Mouse (Mus musculus): ENCODE measurements around the gene Gm266. TPM values are rescaled to one million over a fixed set of nuclear protein-coding genes. Genes with fewer than 3 reads are reported as not detected.
A peak's percentile ranks its signal among the peaks of the same experiment; 100 is the strongest.

Gene Gm266
- polyA plus RNA-seq, 1 experiment, result 0.64 TPM

GRCm38 (mm10) chr12:111445161-111445889 lies 40.3 kb downstream of the Gm266 start:
- no peak for DNase-seq (ENCODE audit: low read depth in 1 of 2, low spot score in 2 of 2)
- Histone ChIP-seq H3K36me3 (ENCODE audit: control insufficient read depth, insufficient read depth, low read length) (no peaks in the 10 kb centered on the region), H3K27me3 (ENCODE audit: control insufficient read depth, insufficient read depth, low read length) (peaks cover 1% of the 10 kb centered on the region; the same call in 1 of the 2 replicates), H3K27ac (ENCODE audit: insufficient read depth, low read length) (no peak overlapping the region), H3K4me1 (ENCODE audit: control insufficient read depth, insufficient read depth, insufficient read length) (no peaks in the 10 kb centered on the region), H3K4me3 (ENCODE audit: extremely low read depth, insufficient read depth, insufficient read length) (no peak overlapping the region)
- WGBS, result 43% methylated on average over 52 of the region's 52 CpGs
- TF ChIP-seq POLR2A (IDR thresholded peaks at IDR 0.05; ENCODE audit: low read depth, low read length), result no peak
- no peak for TF ChIP-seq CTCF (IDR thresholded peaks at IDR 0.05; ENCODE audit: extremely low read depth, insufficient read depth, insufficient read length, insufficient replicate concordance)

GRCm38 (mm10) chr12:111443921-111444831 lies 41.4 kb downstream of the Gm266 start:
- Histone ChIP-seq H3K27me3 (ENCODE audit: control insufficient read depth, insufficient read depth, low read length) (peaks cover 1% of the 10 kb centered on the region; the same call in 1 of the 2 replicates), H3K36me3 (ENCODE audit: control insufficient read depth, insufficient read depth, low read length) (no peaks in the 10 kb centered on the region), H3K4me1 (ENCODE audit: control insufficient read depth, insufficient read depth, insufficient read length) (no peaks in the 10 kb centered on the region), H3K4me3 (ENCODE audit: extremely low read depth, insufficient read depth, insufficient read length) (peak overlapping the region; percentile 18), H3K27ac (ENCODE audit: insufficient read depth, low read length) (peak overlapping the region; percentile 10; the same call in 1 of the 2 replicates)
- no peak for DNase-seq (ENCODE audit: low read depth in 1 of 2, low spot score in 2 of 2)
- WGBS, result 45% methylated on average over 10 of the region's 10 CpGs
- TF ChIP-seq CTCF (IDR thresholded peaks at IDR 0.05; ENCODE audit: extremely low read depth, insufficient read depth, insufficient read length, insufficient replicate concordance) (no peak), POLR2A (IDR thresholded peaks at IDR 0.05; ENCODE audit: low read depth, low read length) (no peak)

- TF ChIP-seq CTCF (IDR thresholded peaks at IDR 0.05; ENCODE audit: extremely low read depth, insufficient read depth, insufficient read length, insufficient replicate concordance) (no peak), POLR2A (IDR thresholded peaks at IDR 0.05; ENCODE audit: low read depth, low read length) (no peak; the same call in 1 of the 2 replicates)
- peak overlapping the region; percentile 39 for H3K4me3 ChIP-seq (ENCODE audit: extremely low read depth, insufficient read depth, insufficient read length)
- no peak for DNase-seq (ENCODE audit: low read depth in 1 of 2, low spot score in 2 of 2)
- H3K36me3 ChIP-seq (ENCODE audit: control insufficient read depth, insufficient read depth, low read length), result no peaks in the 10 kb centered on the region
- H3K27me3 ChIP-seq (ENCODE audit: control insufficient read depth, insufficient read depth, low read length), result peaks cover 1% of the 10 kb centered on the region; the same call in 1 of the 2 replicates
- H3K4me1 ChIP-seq (ENCODE audit: control insufficient read depth, insufficient read depth, insufficient read length), result no peaks in the 10 kb centered on the region
- H3K27ac ChIP-seq (ENCODE audit: insufficient read depth, low read length), result peak overlapping the region; percentile 51
- 41% methylated on average over 15 of the region's 15 CpGs for WGBS
Observed at GRCm38 (mm10) chr12:111443011-111443870, 42.4 kb downstream of the Gm266 start.

GRCm38 (mm10) chr12:111442309-111443010 lies 43.2 kb downstream of the Gm266 start, which contains the start of gene Tnfaip2:
Tnfaip2 (plus strand) TSS chr12:111442469.
- Histone ChIP-seq H3K36me3 (ENCODE audit: control insufficient read depth, insufficient read depth, low read length) (no peaks in the 10 kb centered on the region), H3K4me1 (ENCODE audit: control insufficient read depth, insufficient read depth, insufficient read length) (no peaks in the 10 kb centered on the region), H3K27ac (ENCODE audit: insufficient read depth, low read length) (peak within 1 kb of the TSS; percentile 51), H3K4me3 (ENCODE audit: extremely low read depth, insufficient read depth, insufficient read length) (peak within 1 kb of the TSS; percentile 39), H3K27me3 (ENCODE audit: control insufficient read depth, insufficient read depth, low read length) (peaks cover 1% of the 10 kb centered on the region; the same call in 1 of the 2 replicates)
- DNase-seq (ENCODE audit: low read depth in 1 of 2, low spot score in 2 of 2), result peak in 1 of 2 experiments; percentile 18
- WGBS, result 3% methylated on average over 48 of the region's 48 CpGs
- TF ChIP-seq POLR2A (IDR thresholded peaks at IDR 0.05; ENCODE audit: low read depth, low read length), result peak; percentile 69
- TF ChIP-seq CTCF (IDR thresholded peaks at IDR 0.05; ENCODE audit: extremely low read depth, insufficient read depth, insufficient read length, insufficient replicate concordance), result no peak

DNA sequence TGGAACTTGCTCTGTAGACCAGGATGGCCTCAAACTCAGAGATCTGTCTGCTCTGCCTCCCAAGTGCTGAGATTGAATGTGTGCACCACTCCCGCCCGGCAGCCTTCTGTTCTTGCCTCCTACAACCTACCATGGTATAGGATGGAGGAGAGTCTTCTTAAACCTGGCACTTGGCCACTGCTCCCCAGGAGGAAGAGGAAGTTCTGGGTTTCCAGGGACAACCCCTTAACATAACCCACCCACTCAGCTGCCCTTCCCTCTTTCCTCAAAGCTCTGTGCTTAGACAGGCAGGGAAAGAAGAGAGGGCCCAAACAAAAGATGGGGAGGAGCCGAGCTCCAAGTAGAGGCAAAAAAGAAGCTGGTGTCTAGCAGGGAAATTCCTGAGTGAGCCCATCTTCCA lies 44.1 kb downstream of the Gm266 start:
- no peak overlapping the region for H3K4me3 ChIP-seq (ENCODE audit: extremely low read depth, insufficient read depth, insufficient read length)
- DNase-seq (ENCODE audit: low read depth in 1 of 2, low spot score in 2 of 2), result no peak
- TF ChIP-seq POLR2A (IDR thresholded peaks at IDR 0.05; ENCODE audit: low read depth, low read length) (no peak), CTCF (IDR thresholded peaks at IDR 0.05; ENCODE audit: extremely low read depth, insufficient read depth, insufficient read length, insufficient replicate concordance) (no peak)
- peak overlapping the region; percentile 6; the same call in 1 of the 2 replicates for H3K27ac ChIP-seq (ENCODE audit: insufficient read depth, low read length)
- WGBS, result 71% methylated on average over 3 of the region's 3 CpGs
- H3K36me3 ChIP-seq (ENCODE audit: control insufficient read depth, insufficient read depth, low read length), result no peaks in the 10 kb centered on the region
- H3K4me1 ChIP-seq (ENCODE audit: control insufficient read depth, insufficient read depth, insufficient read length), result no peaks in the 10 kb centered on the region
- peaks cover 1% of the 10 kb centered on the region; the same call in 1 of the 2 replicates for H3K27me3 ChIP-seq (ENCODE audit: control insufficient read depth, insufficient read depth, low read length)
